Mouse (Mus musculus) v-Abl transformed pro-B cells (cell line): ENCODE data around the gene Abcc9.
"Not testable (repeated sequence)": the region's sequence is repeated elsewhere in the genome, so short reads cannot be mapped to it uniquely, and the experiment has no call there.

ENCODE experiments used
- in situ Hi-C, 2 experiments: fragments of 400-800 bp; cut with MboI; formaldehyde crosslinking; loops; one replicate each; pipeline ENCODE4 v1.15.1; 2025; ENCODE audit not compliant: unreplicated experiment in 2 of 2

The Abcc9 gene

GRCm38 (mm10) chr6:142708369-142708768 lies 6.3 kb upstream of the Abcc9 start:
- in situ Hi-C loops = no loop called here

- in situ Hi-C loops = no loop called here
Observed at GRCm38 (mm10) chr6:142706688-142707087, 4.6 kb upstream of the Abcc9 start.

- in situ Hi-C loops = no loop called here
Observed at GRCm38 (mm10) chr6:142703441-142703930, 1.4 kb upstream of the Abcc9 start.

- in situ Hi-C loops = no loop called here
Observed at GRCm38 (mm10) chr6:142701161-142701560, 954 bp downstream of the Abcc9 start.

GRCm38 (mm10) chr6:142700753-142701152 lies 1.4 kb downstream of the Abcc9 start:
- in situ Hi-C loops = no loop called here

- in situ Hi-C loops = no loop called here
Observed at GRCm38 (mm10) chr6:142692085-142692484, 10.0 kb downstream of the Abcc9 start.

GRCm38 (mm10) chr6:142689673-142690072 lies 12.4 kb downstream of the Abcc9 start:
- in situ Hi-C loops = no loop called here

GRCm38 (mm10) chr6:142682985-142683691 lies 19.0 kb downstream of the Abcc9 start:
- in situ Hi-C loops = no loop called here

- in situ Hi-C loops = no loop called here
Observed at GRCm38 (mm10) chr6:142670021-142670420, 32.1 kb downstream of the Abcc9 start.

- in situ Hi-C loops = no loop called here
Observed at GRCm38 (mm10) chr6:142669343-142669742, 32.8 kb downstream of the Abcc9 start.

GRCm38 (mm10) chr6:142668831-142669230 lies 33.3 kb downstream of the Abcc9 start:
- in situ Hi-C loops = no loop called here

GRCm38 (mm10) chr6:142668419-142668766 lies 33.7 kb downstream of the Abcc9 start:
- in situ Hi-C loops = no loop called here

- in situ Hi-C loops = no loop called here
Observed at GRCm38 (mm10) chr6:142667701-142668418, 34.3 kb downstream of the Abcc9 start.

- in situ Hi-C loops = not testable (repeated sequence)
Observed at GRCm38 (mm10) chr6:142662056-142662455, 40.1 kb downstream of the Abcc9 start.

- in situ Hi-C loops = no loop called here
Observed at GRCm38 (mm10) chr6:142659038-142659437, 43.1 kb downstream of the Abcc9 start.

GRCm38 (mm10) chr6:142654561-142654960 lies 47.6 kb downstream of the Abcc9 start:
- in situ Hi-C loops = no loop called here

- in situ Hi-C loops = no loop called here
Observed at GRCm38 (mm10) chr6:142652175-142652574, 49.9 kb downstream of the Abcc9 start.

- in situ Hi-C loops = no loop called here
Observed at GRCm38 (mm10) chr6:142649331-142649730, 52.8 kb downstream of the Abcc9 start.

GRCm38 (mm10) chr6:142645474-142645873 lies 56.6 kb downstream of the Abcc9 start:
- in situ Hi-C loops = no loop called here

- in situ Hi-C loops = no loop called here
Observed at GRCm38 (mm10) chr6:142639301-142639700, 62.8 kb downstream of the Abcc9 start.

- in situ Hi-C loops = no loop called here
Observed at GRCm38 (mm10) chr6:142635654-142636053, 66.5 kb downstream of the Abcc9 start.

- in situ Hi-C loops = no loop called here
Observed at GRCm38 (mm10) chr6:142635185-142635583, 66.9 kb downstream of the Abcc9 start.
